Mouse (Mus musculus) T-cell, adult 2 months (primary cell): ENCODE data around the gene Krtap13-1.
"Not testable (repeated sequence)": the region's sequence is repeated elsewhere in the genome, so short reads cannot be mapped to it uniquely, and the experiment has no call there.

Experiments
- DNase-seq: peaks from one replicate; pipeline ENCODE4 v3.0.0; 2022; ENCODE audit warnings: low spot score

Krtap13-1 gene

DNA sequence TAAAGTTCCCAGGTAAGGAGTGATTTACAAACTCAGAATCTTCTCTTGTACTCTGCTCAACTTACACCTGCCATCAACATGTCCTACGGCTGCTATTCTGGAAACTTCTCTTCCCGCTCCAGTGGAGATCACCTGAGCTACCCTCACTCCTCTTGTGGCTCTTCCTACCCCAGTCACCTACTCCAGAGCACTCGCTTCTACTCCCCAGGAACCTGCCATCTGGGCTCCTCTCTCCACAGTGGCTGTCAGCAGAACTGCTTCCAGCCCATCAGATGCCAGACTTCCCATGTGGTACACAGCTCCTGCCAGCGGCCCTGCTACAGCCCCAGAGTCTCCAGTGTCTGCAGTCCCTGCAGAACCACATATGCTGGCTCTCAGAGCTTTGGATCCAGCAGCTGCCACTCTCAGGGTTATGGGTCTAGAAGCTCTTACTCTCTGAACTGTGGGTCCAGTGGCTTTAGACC lies at the start of gene Krtap13-1:
Gene Krtap13-1 (plus strand): TSS at position 51 of the 464 bp plus-strand sequence.
- no peak for DNase-seq

GRCm38 (mm10) chr16:88679099-88679498 lies 49.6 kb upstream of the Krtap13-1 start:
- no peak for DNase-seq

GRCm38 (mm10) chr16:88681282-88681681 lies 47.4 kb upstream of the Krtap13-1 start:
- DNase-seq = no peak

DNA sequence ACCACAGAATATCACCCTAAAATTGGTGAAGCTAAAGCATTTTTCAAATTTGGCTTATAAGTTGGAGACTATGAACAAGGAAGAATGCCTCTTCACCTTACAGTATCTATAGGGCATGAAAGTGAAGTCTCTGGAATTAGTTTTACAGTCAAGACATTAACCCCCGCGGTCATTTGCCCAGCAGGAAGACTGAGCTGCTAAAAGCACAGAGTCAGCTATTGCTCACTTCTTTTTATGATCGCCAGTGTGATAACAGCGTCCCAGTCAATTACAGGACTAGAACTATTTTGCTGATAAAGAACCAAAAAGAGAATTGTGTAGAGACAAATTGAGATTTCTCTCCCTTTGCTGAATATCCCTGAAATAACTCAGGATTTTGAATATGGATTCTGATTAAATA lies 32.4 kb upstream of the Krtap13-1 start:
- DNase-seq = no peak

- peak; percentile 5 for DNase-seq
Observed at GRCm38 (mm10) chr16:88701072-88701864, 27.4 kb upstream of the Krtap13-1 start.

DNA sequence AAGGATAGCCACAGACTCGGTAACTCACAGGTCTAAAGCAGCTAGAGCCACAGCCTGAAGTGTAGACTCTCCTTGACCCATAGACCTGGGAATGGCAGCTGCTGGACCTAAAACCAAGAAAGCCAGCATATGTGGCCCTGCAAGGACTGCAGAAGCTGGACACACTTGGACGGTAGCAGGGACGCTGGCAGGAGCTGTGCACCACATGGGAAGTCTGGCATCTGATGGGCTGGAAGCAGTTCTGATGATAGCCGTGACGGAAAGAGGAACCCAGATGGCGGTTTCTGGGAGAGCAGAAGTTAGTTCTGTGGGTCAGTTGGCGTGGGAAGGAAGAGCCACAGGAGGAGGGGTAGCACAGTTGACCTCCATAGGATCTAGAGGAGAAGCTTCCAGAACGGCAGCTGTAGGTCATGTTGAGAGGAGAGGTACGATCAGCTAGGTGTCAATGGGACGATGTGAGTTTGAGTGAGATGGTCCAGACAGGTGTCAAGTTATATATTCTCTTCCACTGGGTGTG lies 21.1 kb upstream of the Krtap13-1 start, which contains the start of gene 2310061N02Rik:
Gene 2310061N02Rik (minus strand): TSS at position 467 of the 517 bp plus-strand sequence.
- DNase-seq = no peak

DNA sequence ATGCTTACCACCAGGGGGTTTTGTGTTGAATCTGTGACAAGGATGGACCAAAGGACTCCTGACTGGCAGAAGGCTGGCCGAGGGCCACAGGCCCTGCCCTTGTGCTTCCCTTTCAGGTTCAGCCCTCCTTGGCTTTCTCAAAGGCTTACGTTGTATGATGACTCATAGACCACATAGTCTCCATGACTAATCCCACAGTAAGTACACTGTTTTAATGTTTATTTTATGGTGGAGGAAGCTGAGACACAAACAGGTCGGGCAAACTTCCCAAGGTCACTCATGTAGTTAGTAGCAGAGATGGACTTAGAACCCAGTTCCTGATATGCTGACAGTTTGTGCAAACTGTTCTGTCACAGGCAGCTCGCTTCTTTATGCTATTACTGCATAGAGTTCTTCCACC lies 17.9 kb upstream of the Krtap13-1 start:
- DNase-seq = no peak

DNA sequence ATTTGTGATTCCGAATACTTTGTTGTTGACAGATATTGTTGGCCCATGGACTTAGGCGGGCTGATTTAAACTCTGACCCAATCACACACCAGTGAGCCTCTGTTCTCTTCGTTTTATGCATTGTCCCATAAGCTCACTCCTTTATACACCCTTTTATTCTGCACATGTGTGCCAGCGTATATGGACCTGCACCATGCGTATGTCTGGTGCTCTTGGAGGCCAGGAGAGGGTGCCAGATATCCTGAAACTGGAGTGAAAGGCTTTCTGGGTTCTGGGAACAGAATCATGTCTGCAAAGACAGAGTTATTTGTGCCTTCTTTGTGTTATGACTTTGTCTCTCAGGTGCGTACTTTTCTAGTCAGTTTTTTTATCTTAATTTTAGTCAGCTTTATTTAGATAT lies 17.4 kb upstream of the Krtap13-1 start:
- DNase-seq = no peak

DNA sequence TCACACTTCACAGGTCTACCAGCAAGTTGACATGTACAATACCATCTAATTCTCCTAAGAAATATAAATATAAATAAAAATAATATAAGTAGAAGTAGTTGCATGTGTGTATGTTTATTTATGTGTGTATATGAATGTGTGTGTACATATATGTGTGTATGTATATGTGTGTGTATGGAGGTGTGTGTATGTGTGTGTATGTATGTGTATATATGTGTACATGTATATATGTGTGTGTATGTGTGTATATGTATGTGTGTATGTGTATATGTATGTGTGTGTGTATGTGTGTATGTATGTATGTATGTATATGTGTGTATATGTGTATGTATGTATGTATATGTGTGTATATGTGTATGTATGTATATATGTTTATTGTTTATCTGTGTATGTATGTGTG lies 12.1 kb upstream of the Krtap13-1 start:
- DNase-seq = no peak

DNA sequence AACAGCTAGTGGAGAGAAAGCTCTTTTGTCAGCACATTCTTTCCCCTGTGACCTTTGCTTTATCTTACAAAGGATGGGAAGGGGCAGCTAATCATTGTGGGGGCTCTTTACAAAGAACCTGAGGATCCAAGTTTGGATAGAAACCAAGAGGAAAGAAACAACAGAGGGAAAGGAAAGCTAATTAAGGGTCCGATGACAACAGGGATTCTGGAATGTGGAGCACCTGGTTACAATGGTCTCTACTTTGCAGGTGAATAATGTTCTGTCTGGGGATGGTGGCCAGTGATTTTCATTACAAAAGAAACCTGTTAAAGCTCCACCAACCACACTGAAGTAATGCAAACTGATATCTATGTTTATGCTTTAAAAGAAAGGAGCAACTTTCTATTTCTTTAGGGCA lies 8.6 kb upstream of the Krtap13-1 start:
- no peak for DNase-seq

- no peak for DNase-seq
Observed at GRCm38 (mm10) chr16:88735391-88735790, 6.7 kb downstream of the Krtap13-1 start.

- no peak for DNase-seq
Observed at GRCm38 (mm10) chr16:88744750-88745340, 16.2 kb downstream of the Krtap13-1 start.

- no peak for DNase-seq
Observed at GRCm38 (mm10) chr16:88747943-88748342, 19.3 kb downstream of the Krtap13-1 start.

DNA sequence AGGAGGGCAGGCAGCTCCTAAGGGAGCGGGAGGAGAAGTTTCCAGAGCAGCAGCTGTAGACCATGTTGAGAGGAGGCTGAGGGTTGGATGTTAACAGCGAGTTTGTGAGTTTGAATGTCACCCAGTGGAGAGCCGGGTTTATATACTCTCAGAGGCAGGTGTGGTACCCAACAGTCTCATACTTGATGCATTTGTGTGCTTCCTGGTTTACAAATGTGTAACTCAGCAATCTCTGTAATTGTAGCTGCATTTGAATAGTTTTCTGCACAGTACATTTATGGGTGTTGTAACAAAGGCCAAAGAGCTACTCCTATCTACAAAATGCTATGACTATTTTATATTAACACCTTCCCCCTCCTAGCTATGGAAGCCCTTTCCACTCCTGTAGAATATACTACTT lies 22.9 kb downstream of the Krtap13-1 start, which contains the start of gene Krtap13:
Gene Krtap13 (minus strand): TSS at position 101 of the 400 bp plus-strand sequence.
- not testable (repeated sequence) for DNase-seq

- DNase-seq = not testable (repeated sequence)
Observed at GRCm38 (mm10) chr16:88758547-88758946, 29.9 kb downstream of the Krtap13-1 start, which contains the start of gene 2310034C09Rik. TSS of gene 2310034C09Rik (plus strand) at chr16:88758847.

- DNase-seq = no peak
Observed at GRCm38 (mm10) chr16:88774106-88774505, 45.4 kb downstream of the Krtap13-1 start, which contains the start of gene 2310057N15Rik. TSS of gene 2310057N15Rik (minus strand) at chr16:88774206.

- DNase-seq = no peak
Observed at GRCm38 (mm10) chr16:88777596-88777995, 48.9 kb downstream of the Krtap13-1 start, which contains the start of gene Gm5965. TSS of gene Gm5965 (plus strand) at chr16:88777896.
